ENCODE assay signal across 8 mouse cellular contexts in genomic region chr8:84742171-84743053, GRCm38 (mm10). TPM values are rescaled to one million over a fixed set of nuclear protein-coding genes. Genes with fewer than 3 reads are reported as not detected.
DNase-seq lines count a peak whose midpoint lies in the region; ATAC-seq lines count a peak whose summit lies in the region.

No protein-coding gene starts in this region.

- peak overlapping the region; percentile 48 for H3K4me2 ChIP-seq in forebrain, embryonic 13.5 days
- H3K4me2 ChIP-seq in lung, embryonic 16.5 days (ENCODE audit: low read depth, low read length) = peak overlapping the region; percentile 36

- H3K4me3 ChIP-seq in forebrain, embryonic 13.5 days = peak overlapping the region; percentile 7; the same call in 1 of the 2 replicates
- H3K4me3 ChIP-seq in lung, embryonic 16.5 days (ENCODE audit: low read length) = peak overlapping the region; percentile 2; the same call in 1 of the 2 replicates

- peak overlapping the region; percentile 61 for H3K9ac ChIP-seq in forebrain, embryonic 13.5 days
- peak overlapping the region; percentile 57 for H3K9ac ChIP-seq in lung, embryonic 16.5 days (ENCODE audit: low read length)

- no peaks in the 10 kb centered on the region for H3K36me3 ChIP-seq in forebrain, embryonic 13.5 days (ENCODE audit: poor library complexity, severe bottlenecking)
- H3K36me3 ChIP-seq in lung, embryonic 16.5 days (ENCODE audit: control insufficient read depth, insufficient read depth, low read length) = no peaks in the 10 kb centered on the region

- 5% methylated on average over 32 of the region's 32 CpGs for WGBS in forebrain, embryonic 13.5 days
- 15% methylated on average over 31 of the region's 32 CpGs for WGBS in lung, embryonic 16.5 days

- peak; percentile 70 for DNase-seq in retina, postnatal 1 day
- no peak for DNase-seq in retina, embryonic 14.5 days (ENCODE audit: low spot score)
- peak; percentile 74 for DNase-seq in heart, postnatal 25 days (ENCODE audit: low spot score)
- DNase-seq in testis, postnatal 10 days (ENCODE audit: low spot score) = peak; percentile 81
- no peak for DNase-seq in layer of hippocampus, adult 8-10 months (ENCODE audit: low spot score in 2 of 2)
- no peak for DNase-seq in layer of hippocampus, adult 9-10 months (ENCODE audit: low spot score)

- peaks cover 100% of the 10 kb centered on the region for H3K4me1 ChIP-seq in forebrain, embryonic 13.5 days
- H3K4me1 ChIP-seq in lung, embryonic 16.5 days (replicated peaks; ENCODE audit: control insufficient read depth, insufficient read depth, low read length) = peaks cover 89% of the 10 kb centered on the region

- peaks cover 59% of the 10 kb centered on the region for H3K27me3 ChIP-seq in forebrain, embryonic 13.5 days
- H3K27me3 ChIP-seq in lung, embryonic 16.5 days (ENCODE audit: control insufficient read depth, insufficient read depth, low read depth, low read length) = no peaks in the 10 kb centered on the region

- H3K9me3 ChIP-seq in forebrain, embryonic 13.5 days (replicated peaks) = no peaks in the 10 kb centered on the region
- H3K9me3 ChIP-seq in lung, embryonic 16.5 days (ENCODE audit: control insufficient read depth, low read length) = no peaks in the 10 kb centered on the region

- peak overlapping the region; percentile 85 for H3K27ac ChIP-seq in forebrain, embryonic 13.5 days
- peak overlapping the region; percentile 84 for H3K27ac ChIP-seq in lung, embryonic 16.5 days (ENCODE audit: low read length)

- peak; percentile 56 for ATAC-seq in forebrain, embryonic 13.5 days
- peak; percentile 62 for ATAC-seq in lung, embryonic 16.5 days (ENCODE audit: low read depth)

- intact Hi-C loops in heart, postnatal 25 days (cut with DNase I) = no loop called here

RNA-seq across cellular contexts. Expression of gene G430095P16Rik, which starts 19.6 kb away (rescaled TPM):
- 3.7 and 3.8 TPM in 2 replicates for polyA plus RNA-seq in forebrain, embryonic 13.5 days (2015; fragmentation: Nextera tagmentation; extraction: Ambion mirVana)
- under 1 TPM in 1 of 2 experiments, not detected in 1; 0.39 TPM for total RNA-seq in heart, postnatal 25 days (2021)
- polyA plus RNA-seq in lung, embryonic 16.5 days (2015; fragmentation: Nextera tagmentation; extraction: Ambion mirVana) = 3.1 and 3.7 TPM in 2 replicates
- total RNA-seq in layer of hippocampus, adult 8-10 months (2022) = not detected

RNA-seq across cellular contexts. Expression of gene Lyl1, which starts 41.2 kb away (rescaled TPM):
- 1.9 and 2.1 TPM in 2 replicates for polyA plus RNA-seq in forebrain, embryonic 13.5 days (2015; fragmentation: Nextera tagmentation; extraction: Ambion mirVana)
- total RNA-seq in heart, postnatal 25 days (2021) = 1 to 10 TPM; 4.2 to 4.5 TPM
- 11.4 and 12.5 TPM in 2 replicates for polyA plus RNA-seq in lung, embryonic 16.5 days (2015; fragmentation: Nextera tagmentation; extraction: Ambion mirVana)
- total RNA-seq in layer of hippocampus, adult 8-10 months (2022) = 1 to 10 TPM; 2.6 to 7.2 (median 4.8) TPM

RNA-seq across cellular contexts. Expression of gene Nacc1, which starts 54.8 kb away (rescaled TPM):
- 16.1 and 18.6 TPM in 2 replicates for polyA plus RNA-seq in forebrain, embryonic 13.5 days (2015; fragmentation: Nextera tagmentation; extraction: Ambion mirVana)
- 10 to 100 TPM; 32.0 to 32.6 TPM for total RNA-seq in heart, postnatal 25 days (2021)
- polyA plus RNA-seq in lung, embryonic 16.5 days (2015; fragmentation: Nextera tagmentation; extraction: Ambion mirVana) = 16.9 and 19.5 TPM in 2 replicates
- 10 to 100 TPM; 86.2 to 91.2 (median 87.6) TPM for total RNA-seq in layer of hippocampus, adult 8-10 months (2022)

RNA-seq across cellular contexts. Expression of gene Trmt1, which starts 56.3 kb away (rescaled TPM):
- polyA plus RNA-seq in forebrain, embryonic 13.5 days (2015; fragmentation: Nextera tagmentation; extraction: Ambion mirVana) = 53.5 and 59.1 TPM in 2 replicates
- 10 to 100 TPM; 32.6 to 37.6 TPM for total RNA-seq in heart, postnatal 25 days (2021)
- 54.7 and 58.8 TPM in 2 replicates for polyA plus RNA-seq in lung, embryonic 16.5 days (2015; fragmentation: Nextera tagmentation; extraction: Ambion mirVana)
- total RNA-seq in layer of hippocampus, adult 8-10 months (2022) = 100 to 1,000 TPM in 2 of 4 experiments, 10 to 100 TPM in 2; 91.6 to 133 (median 103) TPM

RNA-seq across cellular contexts. Expression of gene Nfix, which starts 57.7 kb away (rescaled TPM):
- polyA plus RNA-seq in forebrain, embryonic 13.5 days (2015; fragmentation: Nextera tagmentation; extraction: Ambion mirVana) = 127 and 145 TPM in 2 replicates
- total RNA-seq in heart, postnatal 25 days (2021) = 100 to 1,000 TPM; 287 to 311 TPM
- polyA plus RNA-seq in lung, embryonic 16.5 days (2015; fragmentation: Nextera tagmentation; extraction: Ambion mirVana) = 43.9 and 44.6 TPM in 2 replicates
- total RNA-seq in layer of hippocampus, adult 8-10 months (2022) = 100 to 1,000 TPM; 453 to 552 (median 494) TPM

Comparison
In these comparisons a context has a peak if more than half of its experiments do, and no peak if none do; other contexts are left out.
1. DNase-seq: peak in retina, postnatal 1 day (single experiment), heart, postnatal 25 days (single experiment) and testis, postnatal 10 days (single experiment); none in retina, embryonic 14.5 days (single experiment), layer of hippocampus, adult 8-10 months (0 of 2) and layer of hippocampus, adult 9-10 months (single experiment).